Mouse (Mus musculus) NIH3T3 (cell line): Measurements from ENCODE around the gene Hbq1b.
A peak's percentile ranks its signal among the peaks of the same experiment; 100 is the strongest.

Source experiments
- DNase-seq: peaks from one replicate; pipeline ENCODE4 v3.0.0-alpha.2; 2012; ENCODE audit warnings: low read depth

The Hbq1b gene

DNA sequence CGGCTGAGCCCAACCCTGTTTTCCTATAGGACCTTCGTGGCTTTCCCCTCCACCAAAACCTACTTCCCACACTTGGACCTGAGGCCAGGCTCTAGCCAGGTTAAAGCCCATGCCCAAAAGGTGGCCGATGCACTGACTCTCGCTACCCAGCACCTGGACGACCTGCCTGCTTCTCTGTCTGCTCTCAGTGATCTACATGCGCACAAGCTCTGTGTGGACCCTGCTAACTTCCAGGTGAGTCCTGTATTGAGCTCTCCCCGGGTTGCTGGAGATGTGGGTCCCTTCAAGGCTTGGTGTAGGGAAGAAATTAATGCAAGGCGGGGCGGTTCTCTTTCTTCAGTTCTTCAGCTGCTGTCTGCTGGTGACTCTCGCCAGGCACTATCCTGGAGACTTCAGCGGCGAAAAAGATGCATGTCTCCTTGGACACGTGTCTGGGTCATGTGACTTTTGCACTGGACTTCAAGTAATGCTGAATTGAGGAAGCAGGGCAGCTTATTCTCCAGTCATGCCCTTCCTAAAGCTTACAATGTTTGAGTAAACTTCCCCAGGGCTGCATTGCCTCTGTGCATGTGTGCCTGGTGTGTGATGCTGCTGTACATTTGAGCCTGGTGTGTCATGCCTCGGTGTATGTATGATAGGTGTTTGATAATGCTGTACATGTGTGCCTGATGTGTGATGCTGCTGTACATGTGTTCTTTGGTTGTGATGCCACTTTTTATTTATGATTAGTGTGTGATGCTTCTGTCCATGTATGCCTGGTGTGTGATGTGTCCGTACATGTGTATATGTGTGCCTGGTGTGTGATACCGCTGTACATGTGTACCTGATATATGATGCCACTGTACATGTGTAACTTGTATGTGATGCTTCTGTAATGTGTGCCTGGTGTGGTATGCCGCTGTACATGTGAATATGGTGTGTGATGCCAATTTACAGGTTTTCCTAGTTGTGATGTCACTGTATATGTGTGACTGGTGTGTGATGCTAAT is 13.8 kb downstream of the Hbq1b start:
- no peak for DNase-seq

DNA sequence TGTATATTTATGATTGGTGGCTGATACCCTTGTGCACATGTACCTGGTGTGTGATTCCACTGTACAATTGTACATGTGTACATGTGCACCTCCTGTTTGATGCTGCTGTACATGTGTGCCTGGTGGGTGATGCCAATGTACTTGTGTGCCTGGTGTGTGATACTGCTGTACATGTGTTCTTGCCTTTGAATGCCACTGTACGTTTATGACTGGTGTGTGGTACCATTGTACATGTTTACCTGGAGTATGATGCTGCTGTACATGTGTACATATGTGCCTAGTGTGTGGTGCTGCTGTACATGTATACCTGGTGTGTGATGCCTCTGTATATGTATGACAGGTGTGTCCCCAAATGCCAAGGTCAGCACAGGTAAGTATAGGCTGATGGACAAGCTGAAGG is 14.7 kb downstream of the Hbq1b start:
- DNase-seq = no peak

- no peak for DNase-seq
Observed at GRCm38 (mm10) chr11:32302824-32303419, 16.2 kb downstream of the Hbq1b start.

GRCm38 (mm10) chr11:32303455-32303854 is 16.7 kb downstream of the Hbq1b start:
- DNase-seq = no peak

GRCm38 (mm10) chr11:32307006-32307405 is 20.2 kb downstream of the Hbq1b start:
- DNase-seq = no peak

DNA sequence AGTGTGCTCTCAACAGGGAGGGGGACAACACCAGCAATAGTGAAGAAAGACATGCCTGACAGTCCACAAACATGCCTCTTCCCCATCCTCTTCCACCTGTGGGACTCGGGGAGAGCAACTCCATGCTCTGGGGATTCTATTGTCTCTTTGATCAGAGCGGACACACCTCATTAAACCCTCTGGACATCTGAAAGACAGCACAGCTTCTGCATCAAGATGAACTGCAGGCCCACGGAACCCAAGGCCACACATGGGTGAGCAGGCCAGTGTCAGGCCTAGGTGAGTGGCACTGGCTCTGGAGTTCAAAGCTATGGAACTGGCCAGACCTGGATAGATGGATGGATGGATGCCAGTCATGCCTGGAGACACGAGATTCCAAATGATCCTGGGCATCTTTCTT is 22.7 kb downstream of the Hbq1b start:
- no peak for DNase-seq

DNA sequence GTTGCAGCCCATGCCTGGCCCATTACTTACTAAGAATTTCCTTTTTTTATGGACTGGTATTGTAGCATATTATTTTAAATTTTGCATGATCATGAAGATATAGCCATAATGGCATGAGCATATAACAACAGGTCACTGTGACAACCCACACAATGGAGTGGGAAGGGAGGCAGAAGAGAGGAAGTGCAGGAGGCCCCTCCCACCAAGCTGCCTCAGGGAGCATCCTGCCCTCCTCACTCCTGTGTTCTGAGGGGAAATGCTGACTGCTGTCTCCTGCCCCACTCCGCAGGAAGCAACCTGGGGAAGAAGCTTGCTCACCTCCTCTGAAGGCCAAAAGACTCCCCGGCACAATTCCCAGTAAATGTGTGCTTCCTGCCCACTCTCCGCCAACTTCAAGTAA is 23.2 kb downstream of the Hbq1b start:
- DNase-seq = no peak

DNA sequence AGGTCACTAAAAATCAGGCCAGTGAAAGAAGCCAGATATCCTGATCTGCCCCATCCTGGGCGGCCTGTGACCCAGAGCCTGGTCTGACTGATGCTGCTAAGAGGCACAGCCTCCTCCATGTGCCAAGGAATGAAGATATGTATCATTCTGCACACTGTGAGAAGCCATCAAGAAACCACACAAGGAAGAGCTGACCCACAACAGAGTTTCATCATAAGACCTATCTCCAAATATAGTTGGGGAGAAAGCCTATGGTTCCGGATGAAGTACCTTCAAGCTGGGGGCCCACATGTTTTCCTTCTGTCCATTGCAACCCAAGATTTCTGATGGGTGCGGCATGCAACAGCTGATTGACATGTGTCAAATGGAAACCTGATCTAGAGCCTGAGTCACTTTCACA is 29.2 kb downstream of the Hbq1b start:
- no peak for DNase-seq

DNA sequence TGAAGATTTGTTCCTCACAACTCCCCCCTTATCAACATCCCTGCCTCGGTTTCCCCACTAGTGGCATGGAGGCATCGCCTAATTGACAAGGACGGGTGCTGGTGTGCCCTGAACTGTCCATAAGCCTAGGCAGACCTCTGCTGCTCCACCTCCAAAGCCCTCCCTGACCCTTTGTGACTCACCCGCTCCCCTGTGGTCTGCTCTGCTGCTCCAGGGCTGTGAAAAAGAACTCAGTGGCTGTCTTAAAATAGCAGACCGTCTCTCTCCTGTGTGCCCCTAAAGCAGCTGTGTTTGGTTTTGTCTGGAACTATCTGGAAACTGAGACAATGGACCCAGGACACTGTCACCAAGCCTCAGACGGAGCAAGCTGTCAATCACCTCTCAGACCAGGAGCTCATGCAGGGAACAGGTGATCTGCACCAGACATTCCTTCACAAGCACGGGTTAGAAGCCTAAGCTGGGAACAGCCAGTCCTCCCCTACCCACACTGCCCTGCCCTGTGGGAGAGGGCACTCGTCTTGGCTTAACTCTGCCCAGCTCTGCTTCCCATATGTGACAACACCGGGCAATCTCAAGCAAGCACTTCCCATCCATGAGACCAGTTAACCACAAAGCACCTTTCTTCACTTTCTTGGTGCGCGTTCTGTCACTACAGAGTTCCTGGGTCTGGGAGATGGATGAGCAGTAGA is 33.9 kb downstream of the Hbq1b start:
- DNase-seq = peak; percentile 24

GRCm38 (mm10) chr11:32321196-32321565 is 34.4 kb downstream of the Hbq1b start:
- peak; percentile 83 for DNase-seq

- DNase-seq = peak; percentile 84
Observed at GRCm38 (mm10) chr11:32324609-32325008, 37.8 kb downstream of the Hbq1b start.

DNA sequence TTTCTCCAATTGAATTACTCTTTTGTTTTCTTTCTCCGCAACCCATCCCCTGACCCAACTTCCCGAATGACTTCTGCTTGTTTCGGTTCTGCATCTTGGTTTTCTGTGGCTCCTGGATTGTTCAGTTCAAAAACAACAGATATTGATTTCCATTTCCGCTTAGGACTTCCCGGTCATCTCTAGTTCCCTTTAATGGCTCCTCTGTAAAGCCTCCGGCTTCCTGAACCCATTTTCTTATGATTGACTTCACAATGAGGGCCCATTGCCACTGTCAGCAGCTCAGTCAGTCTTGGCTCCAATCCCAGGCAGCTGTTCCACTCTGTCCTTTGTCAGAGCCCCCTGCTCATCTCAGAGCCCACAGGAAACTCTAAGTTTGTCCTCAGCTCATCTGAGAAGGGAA is 44.3 kb downstream of the Hbq1b start:
- DNase-seq = no peak

DNA sequence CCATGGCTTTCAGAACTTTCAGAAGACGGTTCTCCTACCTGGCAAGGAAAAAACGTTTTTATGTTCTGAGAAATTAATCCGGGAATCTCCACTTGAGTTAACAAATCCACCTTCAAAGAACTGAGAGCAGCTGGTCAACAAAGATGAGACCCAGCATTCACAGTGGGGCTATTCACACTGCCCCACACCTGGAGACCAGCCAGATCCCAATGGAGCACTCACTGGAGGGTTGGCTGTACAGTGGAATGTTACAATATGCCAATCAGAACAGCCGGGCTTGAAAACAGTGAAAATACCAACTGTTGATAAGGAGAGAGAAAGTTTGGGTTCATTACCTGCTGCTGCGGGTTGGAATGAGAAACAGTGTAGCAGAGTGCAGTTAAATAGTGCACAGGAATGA is 45.1 kb downstream of the Hbq1b start:
- no peak for DNase-seq

DNA sequence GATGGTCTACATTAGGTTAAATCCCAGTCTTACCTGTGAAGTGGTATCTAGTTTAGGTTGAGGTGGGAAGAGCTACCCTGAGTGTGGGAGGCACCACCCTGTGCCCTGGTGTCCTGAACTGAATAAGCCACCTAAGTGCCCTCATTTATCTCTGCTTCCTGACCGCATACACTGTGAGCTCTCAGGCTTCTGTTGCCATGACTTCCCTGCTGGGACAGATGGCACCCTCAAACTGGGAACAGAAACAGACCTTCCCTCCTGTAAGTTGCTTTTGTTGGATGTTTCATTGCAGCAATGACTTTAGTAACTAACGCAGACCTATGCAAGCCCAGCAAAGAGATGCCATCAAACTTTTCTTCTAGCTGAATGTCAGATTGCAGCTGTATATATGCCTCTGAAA is 46.5 kb downstream of the Hbq1b start:
- DNase-seq = no peak

DNA sequence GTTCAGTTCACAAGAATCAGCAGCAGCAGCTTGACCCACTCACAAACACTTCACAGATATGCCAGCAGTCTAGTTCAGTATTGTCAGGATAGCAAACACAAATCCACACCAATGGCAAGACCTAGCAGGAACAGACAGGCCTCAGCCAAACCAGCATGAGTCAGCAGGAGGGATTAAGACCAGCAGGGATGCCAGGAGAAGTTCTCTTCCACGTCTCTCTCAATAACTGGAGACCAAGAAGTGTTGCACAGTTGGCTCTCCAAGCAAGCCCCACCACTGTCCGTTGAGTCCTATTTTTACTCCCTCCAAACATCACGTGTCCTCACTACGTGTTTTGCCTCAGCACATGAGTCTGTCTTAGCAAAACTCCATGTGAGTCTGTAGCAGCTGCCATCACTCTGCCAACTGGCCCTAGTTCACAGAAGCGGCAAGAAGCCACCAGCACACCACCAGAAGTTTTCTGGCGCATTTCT is 49.7 kb downstream of the Hbq1b start:
- DNase-seq = peak; percentile 67
